Mouse (Mus musculus): ENCODE results near the gene Car15.

Gene Car15

DNA sequence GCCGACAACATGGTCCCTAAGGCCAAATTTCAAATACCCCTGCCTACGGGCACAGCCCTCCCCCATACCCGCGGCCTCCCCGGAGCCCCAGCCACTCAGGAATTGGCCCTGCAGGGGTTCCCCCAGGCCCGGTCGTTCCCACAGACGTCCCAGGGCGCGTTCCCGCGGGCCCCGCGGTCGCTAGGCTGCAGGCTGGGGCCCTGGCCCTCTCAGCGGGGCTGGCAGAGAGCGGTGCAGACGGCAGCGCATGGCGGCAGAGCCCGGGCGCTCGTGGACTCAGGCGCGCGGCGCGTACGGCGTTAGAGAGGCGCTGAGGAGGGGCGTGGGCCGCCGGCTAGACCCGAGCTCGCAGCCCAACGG lies 4.9 kb downstream of the Car15 start:
- no peak for DNase-seq (ENCODE audit: low spot score)

DNA sequence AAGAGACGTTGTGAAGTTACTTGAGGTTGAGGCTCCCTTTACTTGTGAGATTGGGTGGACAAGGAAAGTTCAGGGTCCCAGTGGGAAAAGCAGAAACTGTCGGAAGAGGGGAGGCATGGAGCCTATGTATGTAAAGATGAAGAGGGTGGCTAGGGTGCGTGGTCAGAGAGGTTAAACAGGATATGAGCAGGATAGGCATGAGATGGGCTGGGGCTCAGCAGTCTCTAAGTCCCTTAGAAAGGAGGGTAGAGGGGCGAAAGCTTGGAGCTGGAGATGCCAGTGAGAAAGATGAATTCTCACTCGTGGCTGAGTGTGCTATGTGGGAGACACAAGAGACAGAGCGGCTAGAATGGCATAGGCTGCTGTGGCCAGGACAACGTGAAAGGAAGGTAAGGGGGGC lies 5.3 kb downstream of the Car15 start, which contains the start of gene B830017H08Rik:
TSS of gene B830017H08Rik (plus strand) at position 301 of the 400 bp plus-strand sequence.
- DNase-seq (ENCODE audit: low spot score) = no peak

DNA sequence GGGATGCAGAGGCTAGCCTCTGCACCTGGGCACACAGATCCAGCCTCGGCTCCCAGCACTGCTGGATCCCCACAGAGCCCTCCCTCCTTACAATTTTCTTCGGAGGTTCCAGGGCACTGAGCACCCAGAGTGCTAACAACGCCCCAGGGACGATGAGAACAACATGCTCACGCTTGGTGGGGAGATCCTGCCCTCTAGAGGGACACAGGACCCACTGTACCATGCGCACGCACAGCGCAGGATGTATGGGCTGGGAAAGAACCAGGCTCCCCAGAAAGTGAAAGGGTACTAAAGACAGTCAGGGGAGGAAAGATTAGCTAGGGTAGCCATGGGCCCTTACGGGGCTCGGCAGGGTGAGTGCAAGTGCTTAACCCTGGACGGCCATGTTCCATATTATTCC lies 6.4 kb downstream of the Car15 start:
- DNase-seq (ENCODE audit: low spot score) = no peak

DNA sequence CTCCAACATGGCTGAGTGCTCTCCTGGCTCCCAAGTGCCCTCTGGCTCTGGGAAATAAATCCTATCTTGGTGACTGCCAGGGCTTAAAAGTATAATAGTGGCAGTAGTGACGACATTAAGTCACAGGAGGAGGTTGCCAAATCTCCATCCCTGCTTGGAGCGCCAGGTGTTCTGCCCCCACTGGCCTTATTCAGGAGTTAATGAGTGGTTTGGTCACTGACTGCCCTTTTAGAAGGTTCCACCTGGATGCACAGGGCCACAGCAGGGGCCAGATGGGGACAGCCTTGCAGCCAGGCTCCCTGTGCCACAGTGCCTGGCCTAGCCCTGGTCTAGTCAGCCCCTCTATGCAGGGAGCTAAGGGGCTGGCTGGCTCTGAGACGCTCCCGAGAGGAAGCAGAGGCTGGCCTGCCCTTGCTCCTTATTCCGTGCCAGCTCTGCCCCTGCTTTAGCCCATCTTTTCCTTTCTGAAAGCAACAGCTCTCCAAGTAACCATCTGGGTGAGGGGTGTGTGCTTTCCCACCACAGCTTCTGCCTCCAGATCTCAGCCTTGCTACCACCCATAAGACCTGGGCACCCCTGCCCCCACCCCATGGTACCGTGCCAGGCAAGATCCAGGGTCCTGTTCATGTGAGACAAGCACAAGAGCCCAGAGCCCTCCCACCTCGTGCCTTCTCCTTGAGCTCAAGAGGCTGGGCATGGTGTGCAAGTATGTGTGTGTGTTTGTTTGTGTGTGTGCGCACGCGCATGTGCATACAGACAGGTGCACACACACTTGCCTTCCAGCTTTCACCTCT lies 7.6 kb downstream of the Car15 start:
- no peak for DNase-seq (ENCODE audit: low spot score)

DNA sequence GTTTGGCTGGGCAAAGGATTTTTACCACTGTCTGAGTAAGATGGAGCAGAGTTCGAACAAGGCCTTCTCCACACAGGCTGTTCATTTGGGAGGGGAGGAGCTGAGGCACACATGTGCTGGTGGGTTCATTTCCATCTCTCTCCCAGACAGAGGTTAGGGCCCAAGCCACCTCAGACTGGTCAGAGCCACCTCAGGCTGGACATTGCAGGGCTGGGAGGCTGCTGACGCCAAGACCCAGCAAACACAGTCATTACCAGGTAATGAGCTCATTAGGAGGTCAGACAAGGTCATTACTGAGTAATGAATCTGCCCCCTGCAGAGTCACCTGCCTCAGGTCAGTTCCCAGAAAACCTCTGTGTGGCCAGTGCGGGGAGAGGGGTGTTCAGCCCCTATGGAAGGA lies 9.3 kb downstream of the Car15 start:
- no peak for DNase-seq (ENCODE audit: low spot score)

DNA sequence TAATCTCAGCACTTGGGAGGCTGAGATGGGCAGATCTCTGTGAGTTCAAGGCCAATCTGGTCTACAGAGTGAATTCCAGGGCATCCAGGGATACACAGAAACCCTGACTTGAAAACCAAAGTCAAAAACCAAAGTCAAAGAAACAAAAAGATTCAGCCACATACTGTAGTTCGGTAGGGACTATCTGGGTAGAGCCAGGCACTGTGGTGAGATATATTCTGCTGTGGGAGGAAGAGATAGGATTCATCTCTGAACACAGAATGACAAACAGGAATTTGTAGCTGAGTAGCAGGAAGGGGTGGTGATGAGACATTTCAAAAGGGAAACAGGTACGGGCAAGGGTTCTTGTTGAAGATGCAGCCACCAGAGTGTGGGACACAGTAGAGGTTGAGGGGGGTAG lies 9.9 kb downstream of the Car15 start:
- DNase-seq (ENCODE audit: low spot score) = no peak

DNA sequence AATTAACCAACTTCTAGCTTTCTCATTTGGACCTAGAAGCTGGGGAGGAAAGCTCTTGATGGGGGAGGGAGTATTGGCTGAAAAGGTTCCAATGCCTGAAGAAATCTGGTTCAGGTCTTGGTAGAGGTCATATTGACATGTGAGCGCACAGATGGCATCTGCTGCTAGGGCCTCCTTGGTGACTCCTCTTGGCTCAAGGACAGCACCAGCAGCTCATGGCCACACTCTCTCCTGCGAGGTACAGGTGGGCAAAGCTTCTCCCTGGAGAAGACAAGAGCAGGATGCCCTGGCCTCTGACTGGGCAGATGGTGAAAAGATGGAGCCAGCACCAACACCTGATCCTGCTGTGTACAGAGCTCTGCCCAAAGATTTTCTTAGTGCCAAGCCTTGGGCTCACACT lies 11.7 kb downstream of the Car15 start:
- no peak for DNase-seq (ENCODE audit: low spot score)

DNA sequence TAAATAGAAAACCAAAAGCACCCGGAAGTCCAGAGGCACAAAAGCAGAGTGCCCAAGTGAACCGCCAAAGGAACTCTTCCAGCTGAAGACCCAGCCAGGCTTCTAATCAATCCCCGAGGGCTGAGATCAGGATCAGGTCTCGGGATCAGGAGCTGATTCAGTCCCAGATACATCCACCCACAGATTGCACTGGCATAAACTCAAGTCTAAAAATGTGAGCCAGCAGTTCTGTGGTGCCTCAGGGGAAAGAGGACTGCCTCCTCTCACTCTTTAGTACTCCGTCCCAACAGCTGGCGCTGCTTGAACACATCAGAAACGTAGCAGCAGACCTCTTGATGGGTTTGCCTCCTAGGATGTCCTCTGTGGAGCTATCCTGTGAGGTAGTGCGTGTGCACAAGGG lies 21.6 kb downstream of the Car15 start:
- DNase-seq (ENCODE audit: low spot score) = no peak

DNA sequence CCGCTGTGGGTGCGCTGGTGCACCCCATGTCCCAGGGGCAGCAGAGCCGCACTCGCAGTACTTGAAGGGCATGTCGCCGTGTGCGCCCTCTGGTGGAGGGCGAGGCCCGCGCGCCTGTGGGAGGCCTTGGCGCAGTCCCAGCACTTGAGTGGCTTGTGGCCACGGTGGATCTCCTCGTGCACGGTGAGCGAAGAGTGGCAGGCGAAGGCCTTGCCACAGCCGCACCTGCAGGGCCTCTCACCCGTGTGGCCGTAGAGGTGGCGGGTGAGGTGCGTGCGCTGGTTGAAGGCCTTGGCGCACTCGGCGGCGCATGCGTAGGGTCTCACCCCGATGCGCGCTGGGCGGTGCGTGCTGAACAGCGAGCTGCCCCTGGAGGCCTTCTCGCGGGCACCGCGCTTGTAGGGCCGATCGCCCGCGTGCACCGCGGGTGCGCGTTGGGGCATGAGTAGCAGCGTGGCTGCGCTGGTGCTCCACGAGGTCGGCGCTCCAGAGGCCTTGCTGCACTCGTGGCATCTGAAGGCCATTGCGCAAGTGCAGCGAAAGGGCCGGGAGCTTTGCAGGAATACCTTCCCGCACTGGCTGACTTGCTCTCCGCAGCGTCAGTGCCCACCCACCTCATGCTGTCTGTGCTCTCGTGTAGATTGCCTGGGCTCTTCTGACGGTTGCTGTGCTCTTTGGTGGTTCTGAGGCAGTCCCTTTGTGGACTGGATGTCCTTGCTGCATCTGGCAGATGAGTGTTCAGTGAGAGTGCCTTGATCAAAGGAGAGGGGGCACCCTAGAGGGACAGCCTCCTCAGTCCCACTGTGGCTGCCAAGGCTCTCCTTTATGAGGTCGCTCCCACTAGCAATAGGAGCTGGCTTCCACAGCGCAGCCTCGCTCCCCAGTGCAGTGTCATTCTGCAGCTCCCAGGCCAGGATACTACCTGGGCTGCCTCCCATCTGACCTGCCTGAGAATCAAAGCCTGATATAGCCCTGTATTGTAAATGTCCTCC lies 22.5 kb downstream of the Car15 start:
- no peak for DNase-seq (ENCODE audit: low spot score)

DNA sequence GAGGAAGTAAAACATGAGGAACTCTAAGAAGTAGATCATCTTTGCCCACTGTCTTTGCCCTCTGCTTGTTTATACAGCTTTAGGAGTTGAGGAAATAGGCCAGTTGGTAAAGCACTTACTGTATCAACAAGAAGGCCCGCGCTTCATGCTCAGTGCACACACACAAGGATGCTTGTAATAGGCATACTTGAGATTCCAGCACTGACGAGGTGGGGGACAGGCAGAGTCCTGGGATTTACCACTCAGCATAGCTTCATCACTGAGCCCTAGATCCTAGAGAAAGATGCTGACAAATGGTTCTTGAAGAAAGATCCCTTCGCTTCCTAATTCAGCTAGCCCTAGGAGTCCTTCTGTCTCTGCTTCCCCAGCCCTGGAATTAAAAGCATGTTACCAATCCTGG lies 25.0 kb downstream of the Car15 start:
- DNase-seq (ENCODE audit: low spot score) = no peak

DNA sequence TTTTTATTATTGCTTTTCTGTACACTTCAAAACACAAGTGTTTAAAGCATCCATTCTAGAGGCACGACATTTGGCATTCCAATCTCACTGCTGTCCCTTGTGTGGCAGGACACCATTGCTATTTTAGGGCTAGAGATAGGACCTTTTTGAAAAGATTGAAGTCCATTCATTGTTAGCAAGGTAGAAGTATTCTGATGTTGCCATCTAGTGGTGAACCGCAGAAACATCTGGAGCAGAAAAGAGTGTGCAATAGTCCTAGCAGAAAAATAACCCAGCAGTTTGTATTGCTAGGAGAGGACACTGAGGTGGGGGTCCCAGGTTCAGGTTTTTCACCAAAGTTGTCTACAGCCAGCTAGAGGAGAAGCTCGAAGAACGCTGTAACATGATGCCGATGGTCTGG lies 26.0 kb downstream of the Car15 start:
- no peak for DNase-seq (ENCODE audit: low spot score)

DNA sequence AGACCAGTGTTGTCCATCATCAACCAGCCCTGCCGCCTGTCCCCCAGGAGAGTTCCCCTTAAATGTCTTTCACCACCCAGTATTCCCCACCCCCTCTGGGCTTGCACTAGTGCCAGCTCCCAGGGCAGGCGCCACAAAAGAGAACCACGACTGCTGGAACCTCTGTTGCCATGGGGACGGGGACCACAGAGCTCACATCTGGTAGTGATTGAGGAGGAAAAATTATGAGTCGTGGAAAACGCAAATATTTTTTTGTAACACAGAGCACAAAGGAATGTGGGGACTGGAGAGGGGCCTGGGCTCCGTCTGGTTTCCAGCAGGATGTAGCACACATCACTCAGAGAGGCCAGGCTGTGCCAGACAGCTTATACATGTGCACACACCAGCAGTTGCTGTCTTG lies 28.5 kb downstream of the Car15 start:
- DNase-seq (ENCODE audit: low spot score) = no peak

DNA sequence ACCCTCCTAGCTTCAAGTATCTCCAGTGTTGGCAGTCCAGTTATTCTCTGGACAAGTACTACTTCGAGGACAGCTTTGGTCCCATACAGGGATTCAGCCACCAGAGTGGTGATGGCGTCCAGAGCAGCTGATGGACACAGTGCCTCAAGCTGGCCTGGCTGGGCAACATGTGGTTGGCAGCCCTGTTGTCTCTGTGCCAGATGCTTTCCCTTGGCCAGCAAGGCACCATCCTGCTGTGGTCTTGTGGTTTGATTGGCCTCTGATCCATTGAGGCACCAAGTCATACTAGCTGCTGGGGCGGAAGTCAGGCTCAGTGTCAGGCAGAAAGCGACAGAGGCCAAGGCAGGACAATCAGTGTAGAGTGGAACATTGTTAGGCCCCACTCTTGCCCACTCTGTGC lies 29.0 kb downstream of the Car15 start:
- no peak for DNase-seq (ENCODE audit: low spot score)

DNA sequence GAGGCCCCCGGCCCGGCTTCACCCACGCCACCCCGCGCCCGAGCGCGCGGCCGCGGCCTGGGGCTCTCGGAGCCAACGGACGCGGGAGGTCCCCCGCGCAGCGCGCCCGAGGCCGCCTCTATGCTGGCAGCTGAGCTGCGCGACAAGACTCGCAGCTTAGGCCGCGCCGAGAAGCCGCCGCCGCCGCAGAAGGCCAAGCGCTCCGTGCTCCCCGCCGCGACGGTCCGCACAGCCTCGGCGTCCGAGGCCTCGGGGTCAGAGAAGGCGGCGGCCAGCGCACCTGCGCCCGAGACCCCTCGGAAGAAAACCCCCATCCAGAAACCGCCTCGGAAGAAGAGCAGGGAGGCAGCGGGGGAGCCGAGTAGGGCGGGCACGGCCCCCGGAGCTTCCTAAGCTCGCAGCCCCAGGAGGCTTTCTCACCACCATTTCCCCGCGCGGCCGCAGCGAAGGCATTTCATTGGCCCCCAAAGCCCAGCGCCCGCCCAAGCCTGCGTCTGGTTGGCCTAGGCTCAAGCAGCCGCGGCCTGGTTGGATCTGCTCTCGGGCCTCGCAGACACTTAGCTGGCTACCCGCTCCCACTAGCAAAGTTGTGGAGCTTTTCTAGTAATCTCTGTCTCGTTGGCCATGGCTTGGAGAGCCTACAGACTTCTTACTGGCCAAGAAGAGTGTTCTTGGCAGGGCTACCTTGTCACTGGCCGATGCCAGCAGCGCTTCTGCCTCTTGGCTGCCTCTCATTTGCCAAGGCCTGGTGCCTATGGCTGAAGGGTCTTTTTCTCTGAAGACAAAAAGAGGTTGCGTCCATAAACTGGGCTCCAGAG lies 30.8 kb downstream of the Car15 start:
- DNase-seq (ENCODE audit: low spot score) = peak; percentile 77

DNA sequence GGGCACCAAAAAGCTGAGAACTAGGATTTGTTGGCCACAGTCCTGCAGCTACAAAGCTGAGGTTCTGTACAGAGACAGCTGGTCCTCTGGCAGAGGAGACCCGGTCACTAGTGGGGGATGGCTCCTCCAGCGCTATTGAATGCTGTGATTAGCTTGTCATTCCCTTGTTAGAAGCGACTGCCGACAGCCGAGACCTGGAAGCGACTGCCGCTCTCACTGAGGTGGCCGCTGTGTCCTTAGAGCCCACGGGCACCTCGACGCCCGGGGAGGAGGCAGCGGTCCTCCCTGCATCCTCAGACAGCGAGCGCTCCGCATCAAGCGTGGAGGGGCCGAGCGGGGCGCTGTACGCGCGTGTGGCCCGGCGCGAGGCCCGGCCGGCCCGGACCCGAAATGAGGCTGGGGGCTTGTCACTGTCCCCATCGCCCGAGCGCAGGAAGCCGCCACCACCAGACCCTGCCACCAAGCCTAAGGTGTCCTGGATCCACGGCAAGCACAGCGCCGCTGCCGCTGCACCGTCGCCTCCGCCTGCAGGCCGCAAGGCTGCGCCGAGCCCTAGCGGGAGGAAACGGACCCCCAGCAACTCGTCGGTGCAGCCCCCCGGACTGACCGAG lies 31.5 kb downstream of the Car15 start:
- no peak for DNase-seq (ENCODE audit: low spot score)

DNA sequence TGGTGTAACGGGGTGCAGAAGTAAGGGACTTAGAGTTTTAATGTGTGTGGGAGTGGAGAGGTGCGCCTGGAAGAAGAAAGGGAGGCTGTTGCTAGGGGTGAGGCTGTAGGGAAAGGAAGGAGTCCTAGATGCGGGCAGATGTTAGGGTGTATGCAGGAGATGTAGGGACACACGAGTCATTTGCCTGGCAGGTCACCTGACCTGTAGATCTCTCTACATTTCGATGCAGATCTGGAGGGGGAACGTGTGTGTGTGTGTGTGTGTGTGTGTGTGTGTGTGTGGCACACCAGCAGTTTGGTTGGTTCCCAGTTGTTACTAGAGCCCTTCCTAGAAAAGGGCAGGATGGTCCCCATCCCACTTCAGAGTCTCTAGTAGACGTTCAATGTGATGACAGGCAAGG lies 33.2 kb downstream of the Car15 start:
- no peak for DNase-seq (ENCODE audit: low spot score)

DNA sequence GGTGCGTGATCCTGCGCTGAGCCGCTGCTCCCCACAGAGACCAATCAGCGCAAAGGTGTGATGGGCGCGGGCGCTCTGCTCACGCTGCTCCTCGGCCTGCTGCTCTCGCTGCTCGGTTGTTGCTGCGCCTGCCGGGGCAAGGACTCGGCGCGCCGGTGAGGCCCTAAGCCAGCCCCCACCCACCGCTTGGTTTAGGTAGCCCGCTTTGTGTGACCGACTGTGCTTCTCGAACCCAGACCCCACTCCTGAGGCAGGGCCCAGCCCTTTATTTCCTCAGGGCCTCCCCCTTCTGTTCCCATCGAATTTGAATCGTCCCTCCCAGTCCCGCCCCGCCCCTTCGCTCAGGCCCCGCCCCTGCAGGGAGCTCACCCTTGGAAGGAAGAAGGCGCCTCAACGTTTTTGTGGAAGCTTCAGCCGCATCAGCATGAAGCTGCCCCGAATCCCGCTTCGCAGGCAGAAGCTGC lies 33.7 kb downstream of the Car15 start:
- DNase-seq (ENCODE audit: low spot score) = no peak

DNA sequence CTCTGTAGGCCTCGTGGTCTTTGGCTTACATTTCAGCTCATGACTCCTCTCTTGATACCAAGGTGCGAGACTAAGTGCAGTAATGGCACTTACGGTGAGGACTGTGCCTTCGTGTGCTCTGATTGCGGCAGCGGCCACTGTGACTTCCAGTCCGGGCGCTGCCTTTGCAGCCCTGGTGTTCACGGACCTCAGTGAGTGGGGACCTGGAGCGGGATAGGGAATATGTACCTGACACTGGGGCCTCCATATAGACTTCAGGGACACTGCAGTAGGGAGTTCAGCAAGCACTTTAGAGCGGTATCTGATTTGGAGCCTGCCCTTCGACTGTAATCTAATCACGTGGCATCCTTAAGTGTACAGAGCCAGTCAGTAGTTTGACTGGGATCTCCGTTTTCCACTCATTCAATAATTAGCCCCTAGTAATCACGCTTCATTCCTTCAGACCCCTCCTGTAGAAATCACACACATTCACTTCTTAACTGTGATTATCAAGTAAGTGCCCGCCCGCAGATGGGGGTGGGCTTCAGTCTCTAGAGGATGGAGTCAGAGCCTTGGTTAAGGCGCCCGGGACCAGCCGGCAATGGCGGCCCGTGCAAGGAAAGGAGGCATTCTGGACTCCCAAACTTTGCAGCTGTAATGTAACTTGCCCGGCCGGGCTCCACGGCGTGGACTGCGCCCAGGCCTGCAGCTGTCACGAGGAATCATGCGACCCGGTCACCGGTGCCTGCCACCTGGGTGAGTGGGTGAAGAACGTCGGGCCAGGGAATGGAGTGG lies 34.3 kb downstream of the Car15 start:
- no peak for DNase-seq (ENCODE audit: low spot score)

DNA sequence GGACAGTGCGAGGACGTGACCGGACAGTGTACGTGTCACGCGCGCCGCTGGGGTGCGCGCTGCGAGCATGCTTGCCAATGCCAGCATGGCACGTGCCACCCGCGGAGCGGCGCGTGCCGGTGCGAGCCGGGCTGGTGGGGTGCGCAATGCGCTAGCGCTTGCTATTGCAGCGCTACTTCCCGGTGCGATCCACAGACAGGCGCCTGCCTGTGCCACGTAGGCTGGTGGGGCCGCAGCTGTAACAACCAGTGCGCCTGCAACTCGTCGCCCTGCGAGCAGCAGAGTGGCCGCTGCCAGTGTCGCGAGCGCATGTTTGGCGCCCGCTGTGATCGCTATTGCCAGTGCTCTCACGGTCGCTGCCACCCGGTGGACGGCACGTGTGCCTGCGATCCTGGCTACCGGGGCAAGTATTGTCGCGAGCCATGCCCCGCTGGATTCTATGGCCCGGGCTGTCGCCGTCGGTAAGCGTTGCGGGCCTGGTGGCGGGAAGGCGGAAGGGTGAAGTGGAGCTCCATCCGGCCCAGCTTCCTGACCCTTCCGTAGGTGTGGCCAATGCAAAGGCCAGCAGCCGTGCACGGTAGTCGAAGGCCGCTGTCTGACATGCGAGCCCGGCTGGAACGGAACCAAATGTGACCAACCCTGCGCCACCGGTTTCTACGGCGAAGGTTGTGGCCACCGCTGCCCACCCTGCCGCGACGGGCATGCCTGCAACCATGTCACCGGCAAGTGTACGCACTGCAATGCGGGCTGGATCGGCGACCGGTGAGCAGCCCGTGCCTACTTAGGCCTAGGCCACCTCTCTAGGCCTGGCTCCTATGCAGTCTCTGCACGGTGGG lies 35.1 kb downstream of the Car15 start:
- peak; percentile 50 for DNase-seq (ENCODE audit: low spot score)

DNA sequence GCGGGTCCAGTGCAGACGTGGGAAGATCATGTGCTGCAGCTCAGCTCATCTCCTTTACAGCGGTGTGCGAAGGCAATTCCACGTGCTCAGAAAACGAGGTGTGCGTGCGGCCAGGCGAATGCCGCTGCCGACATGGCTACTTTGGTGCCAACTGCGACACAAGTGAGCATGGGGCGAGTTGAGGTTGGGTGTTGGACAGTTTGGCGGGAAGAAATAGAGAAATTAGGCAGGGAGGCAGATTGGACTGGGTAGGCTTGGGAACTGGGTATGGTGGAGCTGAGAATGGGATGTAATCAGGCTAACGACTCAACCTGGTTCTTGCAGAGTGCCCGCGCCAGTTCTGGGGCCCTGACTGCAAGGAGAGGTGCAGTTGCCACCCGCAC lies 35.7 kb downstream of the Car15 start:
- no peak for DNase-seq (ENCODE audit: low spot score)

Data from left cerebral cortex, adult 11 months (tissue).